Mouse (Mus musculus) heart, adult 2 months (tissue): Measurements from ENCODE around the gene Gm37240. TPM values are rescaled to one million over a fixed set of nuclear protein-coding genes. Genes with fewer than 3 reads are reported as not detected.

Experiments used
- DNase-seq, 2 experiments: peaks; one replicate each; pipeline ENCODE4 v3.0.0; 2021
- H3K27ac ChIP-seq: fragments of 200-600 bp; 2 replicates; pipeline ENCODE4 v1.8.1; 2022
- H3K27me3 ChIP-seq: fragments of 200-500 bp; 2 replicates; pipeline ENCODE4 v1.6.1; 2012; ENCODE audit warnings: mild to moderate bottlenecking, low read length, inconsistent platforms, mixed read lengths; ENCODE audit not compliant: control insufficient read depth, insufficient read depth
- H3K36me3 ChIP-seq: fragments of 200-500 bp; 2 replicates; pipeline ENCODE4 v1.6.1; 2012; ENCODE audit warnings: low read length, inconsistent platforms; ENCODE audit not compliant: control insufficient read depth, insufficient read depth
- H3K4me1 ChIP-seq: fragments of 200-500 bp; 2 replicates; pipeline ENCODE4 v1.6.1; 2011; ENCODE audit warnings: low read length; ENCODE audit not compliant: control insufficient read depth, insufficient read depth
- H3K4me3 ChIP-seq: fragments of 200-600 bp; 2 replicates; pipeline ENCODE4 v1.8.1; 2022
- H3K79me2 ChIP-seq: fragments of 200-500 bp; replicated peaks from 2 replicates; pipeline ENCODE4 v1.6.1; 2012; ENCODE audit warnings: mild to moderate bottlenecking, inconsistent platforms, low read length, moderate library complexity, mixed read lengths; ENCODE audit not compliant: control insufficient read depth, insufficient read depth
- H3K9ac ChIP-seq: fragments of 200-500 bp; 2 replicates; pipeline ENCODE4 v1.6.1; 2012; ENCODE audit warnings: low read depth, mild to moderate bottlenecking, control low read depth, inconsistent platforms, low read length, mixed read lengths
- CTCF ChIP-seq: fragments of 200-600 bp; IDR thresholded peaks from 2 replicates; pipeline ENCODE4 v1.8.1; 2022; ENCODE audit warnings: antibody characterized with exemption, mild to moderate bottlenecking, moderate library complexity
- EP300 ChIP-seq: fragments of 200-500 bp; IDR thresholded peaks from 2 replicates; pipeline ENCODE4 v1.6.1; 2011; ENCODE audit warnings: low read depth, low read length, control low read depth; ENCODE audit not compliant: insufficient read depth
- POLR2A ChIP-seq: fragments of 200-500 bp; IDR thresholded peaks from 2 replicates; pipeline ENCODE4 v1.6.1; 2011; ENCODE audit warnings: mild to moderate bottlenecking, low read depth, low read length, control low read depth; ENCODE audit not compliant: insufficient read depth
- WGBS: fragments of 180-500 bp; shearing (Covaris S2); methylation state at CpG from one replicate; pipeline ENCODE4 v1.1.7; 2018; 5-methylcytosine and 5-hydroxymethylcytosine counted together
- intact Hi-C: fragments of 180-260 bp; cut with DNase I; formaldehyde crosslinking; loops from one replicate; pipeline ENCODE4 v1.15.1; 2025
- polyA plus RNA-seq: library from polyadenylated mRNA; depleted of rRNA; stranded (reverse); fragments of >200 nt; gene quantifications from 2 replicates; pipeline ENCODE4 v1.2.3, GENCODE M21; 2012
- total RNA-seq, 2 experiments: library from RNA; stranded (reverse); gene quantifications; 2 replicates each; pipeline ENCODE4 v1.2.3; 2021

The Gm37240 gene
- total and polyA plus RNA-seq, 3 experiments: 25.0 to 45.3 (median 36.6) TPM

DNA sequence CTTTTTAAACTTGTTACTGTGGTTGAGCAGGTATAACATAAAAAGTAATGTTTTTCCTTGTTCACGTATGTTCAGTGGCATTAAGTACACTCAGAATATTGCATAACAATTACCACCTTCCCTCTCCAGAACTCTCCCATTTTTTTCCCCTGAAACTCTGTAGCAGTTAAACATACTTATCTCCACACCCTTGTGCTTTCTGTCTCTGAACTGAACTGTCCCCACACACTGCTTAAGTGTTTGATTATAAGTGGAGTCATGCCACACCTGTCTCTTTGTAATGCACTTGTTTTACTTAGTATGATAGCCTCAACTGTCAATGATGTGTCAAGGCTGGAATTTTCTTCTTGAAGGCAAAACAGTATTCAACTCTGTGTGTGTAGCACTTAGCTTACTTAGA is 963.6 kb downstream of the Gm37240 start:
- DNase-seq: no peak
- Histone ChIP-seq H3K27ac (no peak overlapping the region), H3K27me3 (no peaks in the 10 kb centered on the region), H3K9ac (no peak overlapping the region), H3K79me2 (no peaks in the 10 kb centered on the region; the same call in 1 of the 2 replicates), H3K4me1 (peaks cover 1% of the 10 kb centered on the region; the same call in 1 of the 2 replicates), H3K4me3 (no peak overlapping the region), H3K36me3 (no peaks in the 10 kb centered on the region; the same call in 1 of the 2 replicates)
- TF ChIP-seq CTCF (no peak), EP300 (no peak), POLR2A (no peak)
- intact Hi-C loops: loop anchor here (5.0 to 10.0 kb wide), 2 partner anchors 441 to 1004 kb away; no protein-coding TSS in a partner anchor
- WGBS: 80% methylated on average over 1 of the region's 1 CpGs

DNA sequence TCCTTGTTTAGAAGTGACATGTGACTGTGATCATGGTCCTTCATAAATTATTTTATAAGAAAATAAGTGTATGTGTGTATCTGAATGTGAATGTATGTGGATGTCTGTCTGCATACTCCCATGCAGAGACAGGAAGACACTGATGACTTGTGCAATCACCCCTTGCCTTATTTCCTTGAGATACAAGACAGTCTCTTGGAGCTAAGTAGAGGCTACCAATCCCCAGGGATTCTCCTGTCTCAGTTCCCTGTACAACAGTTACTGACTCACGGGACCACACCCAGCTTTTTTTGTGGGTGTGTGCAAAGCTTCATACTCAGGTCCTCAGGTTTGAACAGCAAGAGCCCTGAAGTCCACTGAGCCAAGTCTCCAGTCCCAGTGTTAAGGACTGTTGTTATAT is 964.1 kb downstream of the Gm37240 start:
- WGBS: 36% methylated on average over 1 of the region's 1 CpGs

DNA sequence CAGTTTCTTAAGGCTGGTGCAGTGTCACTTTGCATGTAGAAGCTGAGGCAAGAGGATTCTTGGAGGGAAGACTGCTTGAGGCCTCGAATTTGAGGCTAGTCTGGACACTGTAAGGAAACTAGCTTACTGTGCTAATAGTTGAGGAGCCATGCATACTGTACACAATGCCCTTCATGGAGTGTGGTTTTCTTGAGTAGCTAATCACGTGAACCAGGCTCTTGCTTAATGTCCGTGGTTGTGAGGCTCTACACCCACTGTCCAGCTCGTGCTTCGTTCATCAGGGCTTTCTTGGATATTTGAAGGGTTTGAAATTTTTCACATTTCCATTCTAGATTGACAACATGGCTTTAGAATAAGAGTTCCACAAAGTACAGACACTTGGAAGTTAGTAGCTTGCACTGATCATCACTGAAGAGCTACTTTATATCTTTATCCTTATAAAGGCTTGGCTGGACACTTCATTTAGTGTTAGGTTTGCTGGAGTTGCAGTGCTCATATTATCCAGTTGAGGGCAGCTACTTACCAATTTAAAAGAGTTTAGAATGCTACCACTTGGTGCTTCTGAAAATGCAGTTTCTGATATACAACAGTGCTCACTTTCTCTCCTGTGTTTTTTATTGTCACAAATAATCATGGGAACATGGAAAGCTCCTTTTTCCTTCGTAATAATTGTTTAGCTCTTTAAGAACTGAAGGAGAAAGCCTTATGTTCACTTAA is 965.5 kb downstream of the Gm37240 start:
- Histone ChIP-seq H3K9ac (no peak overlapping the region), H3K79me2 (peaks cover 2% of the 10 kb centered on the region; the same call in 1 of the 2 replicates), H3K36me3 (no peaks in the 10 kb centered on the region; the same call in 1 of the 2 replicates), H3K27me3 (no peaks in the 10 kb centered on the region), H3K27ac (no peak overlapping the region), H3K4me3 (no peak overlapping the region), H3K4me1 (peaks cover 1% of the 10 kb centered on the region; the same call in 1 of the 2 replicates)
- no peak for DNase-seq
- TF ChIP-seq EP300 (no peak), CTCF (peak; percentile 91), POLR2A (no peak)
- WGBS: 72% methylated on average over 6 of the region's 6 CpGs
- intact Hi-C loops: loop anchor here (5.0 to 10.0 kb wide), 2 partner anchors 443 to 1005 kb away; no protein-coding TSS in a partner anchor

More for the DNA sequence above, 964.1 kb downstream of the Gm37240 start:
- Histone ChIP-seq H3K4me1 (peaks cover 1% of the 10 kb centered on the region; the same call in 1 of the 2 replicates), H3K27me3 (no peaks in the 10 kb centered on the region), H3K27ac (no peak overlapping the region), H3K36me3 (no peaks in the 10 kb centered on the region; the same call in 1 of the 2 replicates), H3K79me2 (no peaks in the 10 kb centered on the region), H3K9ac (no peak overlapping the region), H3K4me3 (no peak overlapping the region)
- no peak for DNase-seq
- TF ChIP-seq CTCF (no peak), POLR2A (no peak), EP300 (no peak)
- intact Hi-C loops: loop anchor here (5.0 to 10.0 kb wide), 2 partner anchors 442 to 1004 kb away; no protein-coding TSS in a partner anchor

GRCm38 (mm10) chr3:84917903-84918679 is 969.2 kb downstream of the Gm37240 start:
- no peak overlapping the region for H3K4me3 ChIP-seq
- TF ChIP-seq POLR2A: no peak
- no peak for TF ChIP-seq CTCF
- TF ChIP-seq EP300: no peak
- no peak overlapping the region for H3K27ac ChIP-seq
- no peak overlapping the region for H3K9ac ChIP-seq
- no peak for DNase-seq
- H3K27me3 ChIP-seq: no peaks in the 10 kb centered on the region
- 77% methylated on average over 9 of the region's 9 CpGs for WGBS
- H3K79me2 ChIP-seq: peaks cover 3% of the 10 kb centered on the region; the same call in 1 of the 2 replicates
- intact Hi-C loops: no loop called here
- H3K4me1 ChIP-seq: no peaks in the 10 kb centered on the region
- no peaks in the 10 kb centered on the region; the same call in 1 of the 2 replicates for H3K36me3 ChIP-seq

- H3K9ac ChIP-seq: no peak overlapping the region
- no peaks in the 10 kb centered on the region for H3K4me1 ChIP-seq
- H3K27me3 ChIP-seq: no peaks in the 10 kb centered on the region
- H3K36me3 ChIP-seq: no peaks in the 10 kb centered on the region
- no peak overlapping the region for H3K4me3 ChIP-seq
- intact Hi-C loops: no loop called here
- peak; percentile 69 for TF ChIP-seq CTCF
- TF ChIP-seq POLR2A: no peak
- TF ChIP-seq EP300: no peak
- no peak overlapping the region for H3K27ac ChIP-seq
- peaks cover 3% of the 10 kb centered on the region; the same call in 1 of the 2 replicates for H3K79me2 ChIP-seq
- WGBS: 23% methylated on average over 1 of the region's 1 CpGs
- DNase-seq: no peak
Measured at GRCm38 (mm10) chr3:84914284-84914683, 973.0 kb downstream of the Gm37240 start.
